Mouse (Mus musculus) urinary bladder, postnatal 14 days (tissue): ENCODE measurements at regions not wholly inside any gene's neighbourhood (a gene's known extent, or its start where the extent isn't known, plus 50 kb on each side); places are given as distances from the start of the nearest gene placed in this dataset.

ENCODE experiments used
- DNase-seq: peaks from one replicate; pipeline ENCODE4 v3.0.0; 2021; ENCODE audit warnings: low spot score

DNA sequence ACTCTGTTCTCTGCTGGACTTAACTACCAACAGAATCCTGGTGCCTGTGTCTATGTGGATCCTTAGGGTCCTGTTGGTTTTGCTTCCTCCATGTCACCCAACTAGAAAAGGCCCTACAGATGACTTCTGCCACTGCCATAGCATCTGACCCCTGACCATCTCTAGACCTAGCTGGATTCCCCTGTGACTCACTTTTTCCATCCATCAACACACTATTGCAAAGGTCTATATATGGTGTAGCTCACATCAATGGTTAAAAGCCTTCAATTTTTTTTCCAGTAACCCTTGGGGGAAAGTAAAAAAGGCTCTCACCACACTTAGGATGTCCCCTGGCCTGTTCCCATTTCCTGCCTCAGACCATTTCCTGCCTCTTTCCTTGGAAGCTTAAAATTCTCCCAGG is 460.2 kb upstream of the Mki67 start:
- no peak for DNase-seq

GRCm38 (mm10) chr7:136180996-136181395 is 464.8 kb upstream of the Mki67 start:
- DNase-seq, result no peak

GRCm38 (mm10) chr7:136182101-136182500 is 465.9 kb upstream of the Mki67 start:
- DNase-seq, result no peak

GRCm38 (mm10) chr7:136196424-136197160 is 480.4 kb upstream of the Mki67 start:
- no peak for DNase-seq

GRCm38 (mm10) chr7:136208879-136209278 is 492.7 kb upstream of the Mki67 start:
- DNase-seq, result no peak

- DNase-seq, result no peak
Observed at GRCm38 (mm10) chr7:136209299-136210171, 493.4 kb upstream of the Mki67 start.

DNA sequence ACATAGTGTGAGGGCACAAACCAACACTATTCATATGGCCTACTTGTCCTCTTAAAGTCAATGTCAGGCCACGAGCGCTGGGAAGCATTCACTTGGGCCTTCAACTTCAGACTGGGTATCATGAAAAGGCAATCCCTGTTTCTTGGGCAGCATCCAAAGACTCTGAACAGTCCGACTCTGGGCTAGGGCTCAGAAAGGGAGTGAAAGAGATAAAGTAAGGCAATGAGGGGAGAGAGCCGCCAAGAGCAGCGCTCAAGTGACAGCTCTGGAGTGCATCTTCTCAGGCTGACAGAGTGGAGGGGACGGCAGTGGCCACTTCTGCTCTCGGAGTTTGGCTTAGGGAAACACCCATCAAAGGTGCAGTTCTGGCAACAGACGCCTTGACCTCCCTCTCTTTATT is 496.3 kb upstream of the Mki67 start:
- DNase-seq, result peak; percentile 26

GRCm38 (mm10) chr7:136213057-136213961 is 497.1 kb upstream of the Mki67 start:
- no peak for DNase-seq

DNA sequence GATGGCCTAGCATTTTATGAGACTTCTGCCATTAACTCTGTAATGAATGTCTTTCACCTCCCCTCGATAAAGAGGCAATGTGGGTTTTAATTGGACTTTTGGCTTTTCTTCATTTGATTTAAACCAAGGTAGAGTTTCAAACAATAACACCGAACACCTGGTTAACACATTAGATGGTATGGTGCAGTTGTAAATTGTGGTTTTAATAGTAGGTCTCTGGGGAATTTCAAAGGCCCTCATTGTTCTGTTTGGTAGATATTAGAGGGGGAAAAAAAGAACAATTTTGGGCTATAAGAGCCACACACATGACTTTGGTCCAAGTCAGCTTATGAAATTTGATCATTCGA is 497.8 kb upstream of the Mki67 start:
- no peak for DNase-seq

DNA sequence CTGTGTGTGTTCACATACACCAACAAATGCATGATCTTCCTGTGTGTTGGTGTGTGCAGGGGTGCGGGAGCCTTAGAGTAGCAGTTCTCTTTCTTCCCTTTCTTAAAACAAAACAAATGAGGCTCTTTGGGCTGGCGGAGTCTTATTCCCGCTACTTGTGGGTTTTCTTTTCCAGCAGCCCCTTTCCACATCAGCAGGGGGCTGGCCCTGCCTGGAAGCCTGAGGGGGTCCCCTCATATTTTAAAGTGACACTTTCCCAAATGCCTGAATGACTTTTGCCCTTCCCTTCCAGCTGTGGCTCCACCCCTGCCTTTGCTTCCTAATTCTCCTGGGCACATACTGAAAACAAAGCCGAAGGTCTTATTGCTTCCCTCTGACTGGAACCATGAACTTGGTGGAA is 498.3 kb upstream of the Mki67 start:
- DNase-seq, result no peak

- no peak for DNase-seq
Observed at GRCm38 (mm10) chr7:136216734-136217133, 500.6 kb upstream of the Mki67 start.

DNA sequence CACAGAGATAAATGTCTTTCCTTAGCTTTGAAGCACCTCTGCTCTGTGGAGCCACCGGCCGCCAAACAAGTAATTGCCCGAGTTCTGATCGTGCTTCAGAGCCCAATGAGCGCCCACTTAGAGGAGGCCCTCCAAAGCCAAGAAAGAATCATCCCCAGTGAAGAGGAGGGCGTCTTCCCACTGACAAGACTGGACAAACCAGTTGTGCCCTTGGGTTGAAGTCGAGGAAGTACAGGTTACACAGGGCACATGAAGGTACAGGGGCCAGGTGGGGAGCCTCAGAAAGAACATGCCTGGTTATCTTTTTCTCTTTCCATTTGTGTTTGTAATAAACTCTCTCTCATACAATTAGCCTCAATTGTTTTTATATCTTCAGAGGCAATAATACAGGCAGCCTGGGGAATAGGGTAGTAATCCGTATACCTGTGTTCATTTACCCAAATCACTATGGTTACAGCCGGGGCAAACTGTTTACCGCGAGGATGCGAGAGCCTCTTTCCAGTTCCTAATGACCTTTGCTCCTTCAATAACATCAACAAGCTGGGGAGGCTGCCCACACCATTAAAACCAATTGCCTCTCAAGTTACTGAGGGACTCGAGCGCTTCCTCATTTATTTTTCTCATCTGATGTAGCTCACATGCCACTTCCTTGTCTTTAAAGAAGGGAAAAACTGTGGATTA is 503.5 kb upstream of the Mki67 start:
- DNase-seq, result no peak

DNA sequence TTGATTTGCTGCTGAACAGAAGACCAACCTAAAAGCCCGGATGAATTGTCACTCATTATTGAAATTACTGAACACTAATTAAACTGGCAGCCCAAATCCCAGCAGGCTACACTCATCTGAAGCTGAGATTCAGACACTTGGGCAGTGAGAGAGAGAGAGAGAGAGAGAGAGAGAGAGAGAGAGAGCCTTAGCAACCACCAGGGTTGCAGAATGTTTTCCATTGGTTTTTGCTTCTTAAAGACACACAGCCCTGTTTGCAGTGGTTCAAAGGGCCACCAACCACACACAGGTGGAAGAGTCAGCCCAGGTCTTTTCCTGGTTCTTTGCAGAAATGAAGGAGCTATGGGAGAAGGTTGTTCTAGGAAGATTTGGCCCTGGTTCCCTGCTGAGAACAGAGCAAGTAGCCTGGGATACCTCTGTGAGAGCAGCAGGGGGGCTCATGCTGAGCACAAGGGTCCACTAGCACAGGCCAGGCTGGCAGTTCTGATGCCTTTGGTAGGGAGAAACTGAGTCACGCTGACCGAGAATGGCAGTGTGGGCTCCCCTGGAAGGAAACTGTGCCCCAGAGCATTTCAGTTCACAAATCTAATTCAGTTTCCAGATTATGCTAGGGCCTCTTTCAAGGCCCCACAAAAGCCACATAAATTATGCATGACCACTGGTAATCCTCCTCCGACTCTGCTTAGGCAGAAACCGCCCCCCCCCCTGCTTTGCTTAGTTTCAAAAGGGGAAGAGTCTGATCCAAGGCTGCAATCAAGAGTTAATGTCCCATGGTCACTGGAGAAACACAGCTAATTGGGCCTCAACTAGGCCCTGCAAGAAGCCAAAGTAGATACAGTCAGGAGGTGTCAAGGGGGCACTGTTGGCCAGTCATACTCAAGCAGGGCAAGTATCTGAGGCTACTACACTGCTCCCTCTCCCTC is 504.3 kb upstream of the Mki67 start:
- no peak for DNase-seq

DNA sequence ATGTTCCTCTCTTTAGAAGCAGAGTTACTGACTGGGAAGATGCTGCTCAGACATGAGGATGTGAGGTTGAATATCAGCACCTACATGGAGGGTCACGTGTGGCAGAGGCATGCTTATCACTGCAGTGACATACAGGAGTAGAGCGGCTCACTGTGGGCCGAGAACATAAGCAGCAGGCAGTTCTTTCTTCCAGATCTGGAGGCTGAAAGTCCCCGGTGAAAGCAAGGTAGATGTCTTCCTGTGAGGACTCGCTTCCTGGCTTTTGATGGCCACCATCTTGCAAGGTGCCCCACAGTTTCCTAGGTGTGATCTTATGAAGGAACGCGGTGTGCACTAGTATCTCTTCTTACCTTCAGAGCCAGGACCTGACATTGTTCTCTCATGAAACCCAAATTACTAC is 505.5 kb upstream of the Mki67 start:
- DNase-seq, result no peak

DNA sequence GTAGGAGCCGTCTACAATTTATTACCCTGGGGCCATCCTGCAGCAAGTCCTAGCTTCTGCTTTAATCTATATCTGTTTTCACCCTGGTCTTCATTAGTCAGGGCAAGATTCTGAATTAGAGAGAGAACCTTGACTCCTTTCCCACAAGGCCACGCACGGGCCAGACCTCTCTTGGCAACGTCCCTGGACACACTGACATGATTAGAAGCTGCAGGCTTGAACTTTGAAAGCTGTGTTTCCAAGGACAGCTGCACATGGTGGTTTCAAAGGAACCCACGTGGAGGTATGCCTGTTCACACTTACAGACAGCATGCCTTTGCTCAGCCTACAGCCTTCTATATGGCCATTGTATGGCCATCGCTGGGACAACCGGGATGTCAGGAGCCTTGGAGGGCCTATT is 509.9 kb upstream of the Mki67 start:
- DNase-seq, result no peak

DNA sequence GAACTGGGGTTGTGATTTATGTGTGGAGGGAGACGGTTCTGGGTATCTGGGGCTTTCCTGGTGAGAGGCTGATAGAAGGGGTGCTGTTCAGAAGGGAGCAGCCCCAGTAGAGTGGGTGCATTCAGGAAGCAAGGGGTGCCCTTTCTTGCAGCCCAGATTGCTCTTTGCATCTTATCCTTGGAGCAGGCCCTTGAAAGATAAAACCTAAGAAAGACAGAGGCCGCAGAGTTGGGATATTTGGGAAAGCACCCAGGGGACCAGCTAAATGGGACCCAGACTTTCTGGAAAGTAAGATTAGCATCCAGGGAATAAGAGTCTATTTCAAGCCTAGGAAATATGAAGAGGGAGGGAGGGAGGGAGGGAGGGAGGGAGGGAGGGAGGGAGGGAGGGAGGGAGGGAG is 512.2 kb upstream of the Mki67 start:
- no peak for DNase-seq

DNA sequence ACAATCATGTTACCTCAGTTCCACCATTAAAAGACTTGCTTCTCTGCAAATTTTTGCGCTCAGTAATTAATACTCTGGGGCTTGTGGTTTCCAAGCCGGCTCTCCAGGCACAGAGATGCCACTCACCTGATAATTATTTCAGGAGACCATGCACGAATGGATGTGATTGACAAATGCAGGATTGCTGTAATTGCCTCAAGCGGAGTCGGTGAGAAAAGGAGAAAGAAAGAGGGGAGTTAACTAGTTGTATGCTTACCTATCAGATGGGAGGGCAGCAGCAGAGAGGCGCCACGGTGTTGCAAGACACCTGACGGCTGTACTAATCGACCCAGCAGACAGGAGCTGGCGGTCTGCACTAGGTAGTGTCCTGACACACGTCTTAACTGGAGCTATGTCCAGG is 513.4 kb upstream of the Mki67 start:
- DNase-seq, result no peak

DNA sequence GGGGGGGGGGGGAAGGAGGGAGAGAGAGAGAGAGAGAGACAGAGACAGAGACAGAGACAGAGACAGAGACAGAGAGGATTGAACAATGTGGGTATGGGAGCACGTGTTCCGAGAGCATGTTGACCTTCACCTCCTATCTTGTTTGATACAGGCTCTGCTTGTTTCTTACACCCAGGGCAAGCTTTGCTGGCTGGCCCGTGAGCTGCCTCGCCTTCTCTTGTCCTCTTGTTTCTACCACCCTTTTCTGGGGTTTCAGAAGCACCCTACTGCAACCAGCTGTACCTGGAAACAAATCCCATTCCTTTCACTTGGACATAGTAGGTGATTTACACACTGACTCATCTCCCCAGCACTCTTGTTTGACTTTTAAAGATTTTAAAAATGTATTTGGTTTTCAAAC is 516.0 kb upstream of the Mki67 start:
- DNase-seq, result no peak

- DNase-seq, result no peak
Observed at GRCm38 (mm10) chr7:136235563-136235962, 519.4 kb upstream of the Mki67 start.

DNA sequence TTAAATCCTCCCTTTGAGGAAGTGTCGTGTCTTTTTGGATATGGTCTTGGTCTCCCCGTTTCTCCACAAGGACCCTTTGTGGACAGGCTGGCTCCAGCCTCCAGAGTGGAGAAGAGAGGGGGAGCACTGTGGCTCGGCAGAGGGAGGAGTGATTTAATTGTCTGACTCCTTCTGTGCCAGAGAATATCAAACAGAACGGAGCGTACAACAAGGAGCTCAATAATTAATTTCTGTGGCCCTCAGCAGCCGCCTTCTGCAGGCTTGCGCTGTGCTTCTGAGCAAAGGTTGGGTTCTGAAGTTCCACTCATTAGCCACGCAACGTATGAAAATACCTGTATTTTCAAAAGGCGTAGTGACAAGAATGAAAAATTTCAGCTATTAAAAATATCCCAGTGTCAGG is 520.2 kb upstream of the Mki67 start:
- DNase-seq, result no peak

DNA sequence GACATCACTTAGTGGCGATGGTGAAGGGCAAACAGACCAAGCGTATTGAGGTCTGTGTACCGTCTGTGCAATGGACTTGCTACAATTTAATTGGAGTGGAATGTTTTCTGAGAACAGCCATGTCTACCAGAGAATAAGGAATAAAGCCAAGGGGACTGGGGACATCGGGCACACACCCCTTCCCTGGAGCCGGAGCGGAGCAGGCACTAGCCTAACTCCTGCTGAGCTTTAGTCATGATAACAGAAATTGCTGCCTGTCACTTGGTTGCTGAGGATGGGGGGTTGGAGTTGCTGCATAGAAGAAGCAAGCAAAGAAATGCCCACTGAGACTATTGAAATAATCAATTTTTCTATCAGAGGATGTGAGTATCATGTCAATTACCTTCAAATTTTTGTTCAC is 549.5 kb upstream of the Mki67 start:
- DNase-seq, result no peak
